Mouse (Mus musculus) c-Kit-positive CD71-positive TER-119-negative erythroid progenitor cells, embryonic 14.5 days (primary cell): ENCODE results near the gene Slc4a4.
"Not testable (repeated sequence)": the region's sequence is repeated elsewhere in the genome, so short reads cannot be mapped to it uniquely, and the experiment has no call there.

Experiments
- DNase-seq: peaks from one replicate; pipeline ENCODE4 v3.0.0-alpha.2; 2013; ENCODE audit warnings: low read depth

Slc4a4 gene

DNA sequence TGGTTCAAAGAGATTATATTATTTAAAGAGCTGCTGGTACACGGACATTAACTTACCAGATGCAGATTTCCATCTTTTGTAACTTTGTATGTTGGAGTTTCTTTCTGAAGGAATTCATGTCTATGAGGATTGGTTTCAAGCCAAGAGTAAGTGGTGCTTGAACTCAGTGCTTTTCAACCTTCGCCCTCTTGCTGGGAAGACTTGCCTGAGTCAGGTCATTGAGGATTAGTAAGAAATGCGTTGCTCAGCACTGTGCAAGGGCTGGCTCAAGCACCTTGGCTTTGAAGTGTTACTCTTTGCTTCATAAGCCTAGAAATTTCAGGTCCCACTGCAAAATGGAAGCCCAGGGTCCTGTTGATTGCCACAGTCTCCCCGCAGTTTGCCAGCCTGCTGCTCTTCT, 196.9 kb downstream of the Slc4a4 start:
- no peak for DNase-seq

DNA sequence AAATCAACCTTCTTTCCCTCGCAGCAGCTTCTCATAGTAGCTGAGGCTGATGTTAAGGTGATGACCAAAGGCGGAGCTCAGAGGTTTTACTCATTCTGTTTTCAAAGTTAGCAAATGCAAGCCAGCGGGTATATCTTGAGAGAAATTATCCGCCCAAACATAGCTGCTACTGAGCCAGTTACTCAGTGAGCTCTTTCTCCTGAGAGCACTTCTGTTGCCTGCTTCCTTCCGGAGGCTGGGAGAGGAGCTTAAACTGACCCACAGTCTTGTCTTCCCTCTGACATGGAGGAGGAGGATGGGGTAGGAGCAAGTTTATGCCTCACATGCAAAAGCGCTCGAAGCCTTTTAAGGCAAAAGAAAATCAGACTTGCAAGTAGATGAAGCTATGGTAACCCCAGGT, 201.3 kb downstream of the Slc4a4 start:
- no peak for DNase-seq

DNA sequence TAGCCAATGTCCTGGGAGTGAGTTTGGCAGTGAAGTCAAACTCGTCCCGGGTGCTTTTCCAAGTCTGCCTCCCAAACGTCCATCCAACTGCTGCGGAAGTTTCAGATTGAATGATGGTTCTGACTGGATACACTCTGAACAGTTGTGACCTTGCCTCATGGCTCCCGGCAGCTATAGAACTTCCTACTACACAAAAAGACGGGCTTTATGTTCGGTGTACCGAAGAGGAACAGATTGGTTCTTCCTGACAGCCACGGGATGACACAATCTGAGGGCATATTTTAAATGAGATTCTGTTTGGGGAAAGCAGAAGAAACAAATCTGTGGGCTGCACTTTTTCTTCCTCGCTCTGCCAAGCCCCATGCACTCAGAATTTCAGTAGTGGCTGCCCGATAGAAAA, 201.8 kb downstream of the Slc4a4 start:
- no peak for DNase-seq

GRCm38 (mm10) chr5:89090131-89090530, 203.5 kb downstream of the Slc4a4 start:
- DNase-seq: no peak

- DNase-seq: no peak
These were observed 209.8 kb downstream of the Slc4a4 start for GRCm38 (mm10) chr5:89096371-89096770.

- DNase-seq: no peak
These were observed 210.7 kb downstream of the Slc4a4 start for GRCm38 (mm10) chr5:89097291-89097690.

DNA sequence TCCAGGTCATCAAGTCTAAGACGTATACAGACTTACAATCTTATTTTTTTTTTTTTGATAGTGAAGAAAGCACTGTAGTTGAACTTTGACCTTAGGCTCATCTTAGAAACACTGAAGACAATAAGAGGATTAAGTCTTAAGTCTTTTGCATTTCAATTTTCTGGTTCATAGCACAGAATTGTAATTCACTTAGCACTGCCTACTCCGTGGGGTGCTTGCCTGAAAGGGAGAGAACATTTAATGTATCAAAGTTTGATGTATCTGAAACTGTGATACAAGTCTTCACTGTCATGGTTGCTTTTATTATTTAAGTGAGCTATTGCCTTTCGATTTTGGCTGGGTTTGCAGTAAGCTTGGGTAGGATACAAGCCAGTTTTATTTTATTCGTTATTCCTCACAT, 211.5 kb downstream of the Slc4a4 start:
- DNase-seq: no peak

DNA sequence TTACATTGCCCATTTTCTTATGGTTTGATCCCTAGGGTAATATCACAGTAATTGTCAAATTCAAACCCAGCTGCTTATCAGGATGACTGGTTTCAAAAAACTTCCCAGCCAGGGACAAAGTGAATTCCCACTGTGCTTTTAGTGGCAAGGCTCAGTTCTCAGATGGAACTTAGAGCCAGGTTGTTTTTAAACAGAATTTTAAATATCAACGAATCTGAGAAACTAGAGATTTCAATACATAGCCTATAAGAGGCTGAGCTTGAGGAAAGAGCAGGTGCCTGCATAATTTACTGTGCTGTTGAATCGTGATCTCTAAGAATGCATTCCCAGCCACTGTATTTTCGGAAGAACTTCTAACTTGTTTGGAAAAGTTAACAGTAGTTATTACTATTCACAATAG, 213.3 kb downstream of the Slc4a4 start:
- no peak for DNase-seq

- no peak for DNase-seq
These were observed 215.9 kb downstream of the Slc4a4 start for GRCm38 (mm10) chr5:89102560-89102959.

DNA sequence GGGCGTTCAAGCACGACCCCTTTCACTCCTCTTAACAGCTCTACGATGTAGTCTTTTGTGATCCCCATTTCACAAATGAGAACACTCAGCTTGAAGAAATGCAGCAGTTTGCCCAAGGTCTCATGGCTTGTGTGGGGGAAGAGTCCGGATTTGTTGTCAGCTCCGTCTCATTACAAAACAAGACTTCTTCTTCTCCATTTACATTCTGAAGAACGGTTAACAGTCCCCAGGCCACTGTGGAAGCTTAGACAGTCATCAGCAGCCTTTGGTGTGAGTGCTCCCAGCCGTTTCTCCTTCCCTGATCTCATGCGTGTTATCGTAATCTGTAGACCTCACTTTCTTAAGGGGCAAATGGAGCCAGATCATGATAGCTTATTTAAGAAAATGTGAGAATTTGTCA, 218.7 kb downstream of the Slc4a4 start:
- no peak for DNase-seq

GRCm38 (mm10) chr5:89106217-89106616, 219.6 kb downstream of the Slc4a4 start:
- no peak for DNase-seq

DNA sequence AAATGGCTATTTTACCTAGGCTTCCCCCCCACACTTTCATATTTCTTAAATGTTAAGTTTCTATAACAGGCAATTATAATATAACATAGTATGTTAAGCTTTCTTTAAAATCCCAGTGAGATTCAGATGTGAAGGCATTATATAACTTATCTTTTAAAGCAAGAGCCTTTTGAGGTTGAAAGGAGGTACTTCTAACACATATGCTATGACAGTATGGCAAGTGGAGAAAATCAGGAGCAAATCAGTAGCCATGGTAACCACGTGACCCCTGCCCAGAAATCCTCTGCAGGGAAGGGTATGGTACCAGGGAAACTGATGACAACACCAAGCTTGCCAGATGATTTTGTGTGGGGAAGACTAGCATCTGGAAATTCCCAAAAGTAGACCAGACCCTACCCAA, 222.2 kb downstream of the Slc4a4 start:
- DNase-seq: no peak

DNA sequence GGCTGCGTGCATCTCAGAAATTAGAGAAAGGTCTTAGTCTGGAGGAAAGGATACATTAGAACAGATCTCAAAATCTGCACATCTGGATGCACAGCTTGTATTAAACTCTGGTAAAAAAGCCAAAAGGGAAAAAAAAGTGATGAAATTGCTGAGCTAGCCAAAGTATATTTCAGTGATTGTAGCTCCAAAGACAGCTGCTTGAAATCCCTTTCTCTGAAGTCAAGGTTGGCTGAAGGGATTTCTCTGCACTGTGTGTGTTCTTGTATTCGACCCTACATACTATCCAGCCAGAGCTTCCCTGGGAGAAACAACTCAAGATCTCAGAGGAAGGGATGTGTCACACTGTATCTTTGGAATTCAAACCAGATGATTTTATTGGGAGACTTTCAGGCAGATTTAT, 223.2 kb downstream of the Slc4a4 start:
- DNase-seq: no peak

DNA sequence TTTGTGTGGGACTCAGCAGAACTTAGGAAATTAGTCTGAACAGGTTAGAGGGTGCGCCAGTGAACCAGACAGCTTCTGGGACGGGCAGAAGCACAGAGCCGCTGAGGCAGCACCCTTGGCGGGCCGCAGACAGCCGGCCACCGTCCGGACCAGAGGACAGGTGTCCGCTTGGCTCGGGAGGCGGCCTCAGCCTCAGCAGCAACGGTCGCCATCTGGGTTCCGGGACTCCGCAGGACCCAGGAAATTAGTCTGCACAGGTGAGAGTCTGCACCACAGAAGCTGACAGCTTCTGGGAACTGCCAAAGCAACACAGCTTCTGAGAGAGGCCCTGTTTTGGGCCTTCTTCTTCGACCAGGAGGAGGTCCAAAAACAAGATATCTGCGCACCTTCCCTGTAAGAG, 225.4 kb downstream of the Slc4a4 start:
- not testable (repeated sequence) for DNase-seq

DNA sequence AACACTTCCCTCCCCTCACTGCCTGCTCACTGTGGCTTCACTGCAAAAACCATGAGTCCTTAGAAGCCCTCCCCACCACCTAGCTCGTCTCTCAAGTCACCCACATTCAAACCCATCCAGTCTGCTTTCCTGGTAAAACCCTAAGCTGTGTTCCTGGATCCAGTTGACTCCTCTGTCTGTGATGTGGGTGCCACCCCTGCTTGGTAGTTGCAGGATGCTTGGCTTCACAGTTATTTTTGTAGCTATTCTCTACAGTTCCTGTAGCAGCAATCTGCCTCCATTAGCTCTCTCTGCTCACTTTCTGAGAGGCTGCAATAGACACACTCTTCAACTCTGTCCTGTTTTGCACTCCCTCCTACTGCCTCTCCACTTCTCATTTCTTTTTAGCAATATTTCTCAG, 234.3 kb downstream of the Slc4a4 start:
- no peak for DNase-seq

DNA sequence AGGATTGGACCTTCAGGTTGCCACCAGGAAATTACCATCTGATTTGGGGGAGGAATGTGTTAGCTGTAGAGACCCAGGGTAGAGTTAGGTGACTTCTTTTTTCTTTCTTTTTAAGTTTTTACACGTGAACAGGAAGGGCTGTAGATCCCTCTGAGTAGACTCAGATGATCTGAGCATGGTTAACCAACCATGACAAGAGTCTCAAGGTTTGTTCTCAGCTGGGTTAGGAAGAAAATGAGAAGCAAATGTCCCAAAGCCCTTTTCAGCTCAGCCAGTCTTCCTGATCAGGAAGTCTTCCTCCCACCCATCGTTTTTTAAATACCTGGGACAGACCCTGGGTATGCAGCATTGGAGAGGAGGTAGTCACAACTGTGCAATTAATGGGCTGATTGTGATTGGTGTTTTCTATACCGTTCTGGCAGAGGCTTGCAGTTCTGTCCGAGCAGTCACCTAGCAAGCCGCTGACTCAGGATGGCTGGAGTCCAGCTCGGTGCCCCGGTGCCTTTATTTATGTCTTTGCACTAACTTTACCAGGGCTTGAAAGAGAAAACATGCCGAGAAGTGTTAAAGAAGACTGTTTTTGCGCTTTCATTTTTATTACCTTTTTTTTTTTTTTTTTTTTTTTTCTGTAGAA, 236.8 kb downstream of the Slc4a4 start:
- no peak for DNase-seq

- DNase-seq: no peak
These were observed 241.6 kb downstream of the Slc4a4 start for GRCm38 (mm10) chr5:89128210-89128609.

GRCm38 (mm10) chr5:89135776-89136175, 249.2 kb downstream of the Slc4a4 start:
- no peak for DNase-seq

DNA sequence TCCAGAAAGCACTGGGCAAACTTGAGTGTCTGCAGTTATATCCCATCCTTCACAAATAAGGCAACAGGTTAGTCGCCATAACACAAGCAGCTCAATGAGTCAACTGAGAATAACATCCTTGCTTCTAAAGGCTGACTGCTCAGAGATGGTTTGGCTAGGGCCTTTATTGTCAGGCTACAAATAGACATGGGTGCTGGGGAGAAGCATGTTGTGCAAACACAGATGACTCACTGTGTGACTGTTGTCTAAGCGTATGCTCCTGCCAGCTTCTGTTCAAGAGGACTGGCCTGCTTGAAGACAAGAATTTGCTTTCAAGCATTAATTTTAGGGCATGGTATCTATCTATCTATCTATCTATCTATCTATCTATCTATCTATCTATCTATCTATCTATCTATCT, 253.5 kb downstream of the Slc4a4 start:
- no peak for DNase-seq

DNA sequence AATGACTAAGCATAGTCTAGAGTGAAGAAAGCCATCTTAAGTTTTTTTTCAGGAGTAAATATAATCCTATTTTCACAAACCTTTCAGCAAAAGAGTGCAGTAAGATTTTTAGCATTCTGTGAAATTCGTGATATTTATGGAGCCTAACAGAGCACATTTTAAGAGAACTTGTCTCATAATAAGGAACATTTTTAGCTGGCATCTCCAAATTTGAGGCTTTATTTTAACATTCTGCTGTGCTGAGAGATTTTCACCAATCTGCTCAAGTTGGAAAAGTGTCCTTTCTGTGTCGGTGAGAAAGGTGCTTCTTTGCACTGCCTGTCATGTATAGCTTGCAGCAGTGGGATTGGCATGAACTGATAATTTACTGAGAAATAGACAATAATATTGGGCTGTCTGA, 255.1 kb downstream of the Slc4a4 start:
- no peak for DNase-seq

DNA sequence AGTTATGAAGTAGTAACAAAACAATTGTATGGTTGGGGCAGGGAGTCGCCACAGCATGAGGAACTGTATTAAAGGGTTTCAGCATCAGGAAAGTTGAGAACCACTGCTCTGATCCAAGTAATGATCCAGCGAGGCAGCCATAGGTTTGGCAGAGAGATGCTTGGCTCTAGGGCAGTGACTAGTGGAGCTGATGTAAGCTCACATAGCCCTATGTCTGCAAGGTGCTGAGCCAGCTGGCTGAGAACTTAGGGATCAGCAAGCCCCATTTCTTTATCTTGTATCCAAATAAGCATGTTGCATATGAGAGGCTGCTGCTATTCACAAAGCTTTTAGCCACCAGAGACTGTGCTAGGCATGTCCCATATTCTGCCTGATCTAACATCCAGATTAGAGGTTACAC, 259.7 kb downstream of the Slc4a4 start:
- DNase-seq: no peak

DNA sequence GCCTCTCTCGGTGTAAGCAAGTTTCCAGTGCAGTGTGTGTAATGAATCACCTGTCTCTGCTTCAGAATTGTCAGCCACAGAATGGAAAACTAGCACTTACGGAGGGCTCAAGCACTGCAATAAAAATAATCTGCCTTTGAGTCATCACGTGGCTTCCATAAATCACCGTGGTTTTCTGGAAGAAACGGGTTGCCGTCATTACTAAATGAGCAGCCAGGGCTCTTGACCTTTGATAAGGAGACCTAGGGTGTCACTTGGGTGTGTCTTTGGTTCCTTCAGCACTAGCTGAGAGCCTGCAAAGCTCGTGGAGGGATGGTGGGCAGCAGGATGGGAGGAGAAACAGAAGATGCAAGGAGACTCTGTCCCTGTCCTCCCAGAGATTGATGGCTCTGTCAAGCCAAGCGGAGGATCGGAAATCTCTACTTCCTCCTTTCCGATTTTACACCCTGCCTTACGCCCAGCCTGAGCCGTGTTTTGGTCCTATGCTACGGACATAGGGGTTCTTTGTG, 260.7 kb downstream of the Slc4a4 start:
- DNase-seq: no peak

DNA sequence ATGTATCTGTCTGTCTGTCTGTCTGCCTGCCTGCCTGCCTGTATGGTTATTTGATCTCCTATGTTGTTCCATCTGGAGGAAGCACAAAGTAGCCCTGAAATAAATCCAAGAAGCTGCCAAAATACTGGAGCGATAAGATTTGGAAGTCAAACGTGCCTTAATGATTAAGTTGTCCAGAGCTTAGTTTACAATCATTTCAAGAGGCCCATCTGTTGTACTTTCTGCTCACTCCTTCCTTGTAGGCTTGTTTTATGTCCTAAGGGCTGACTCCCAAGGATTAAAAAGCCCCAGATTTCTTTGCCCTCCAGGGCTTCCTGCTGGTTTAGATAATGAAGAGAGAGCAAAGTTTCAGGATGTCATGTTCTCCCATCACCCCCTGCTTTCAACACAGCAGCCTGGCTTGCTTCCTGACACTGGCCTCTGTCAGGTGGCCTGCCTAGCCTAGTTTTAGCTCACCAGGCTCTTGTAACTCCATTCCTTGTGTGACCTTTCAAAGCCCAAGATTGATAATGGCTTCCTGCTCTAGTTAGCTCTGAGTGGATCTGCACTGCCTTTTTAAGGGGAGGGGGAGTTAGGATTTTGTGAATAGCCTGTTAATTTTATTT, 262.9 kb downstream of the Slc4a4 start:
- DNase-seq: no peak

DNA sequence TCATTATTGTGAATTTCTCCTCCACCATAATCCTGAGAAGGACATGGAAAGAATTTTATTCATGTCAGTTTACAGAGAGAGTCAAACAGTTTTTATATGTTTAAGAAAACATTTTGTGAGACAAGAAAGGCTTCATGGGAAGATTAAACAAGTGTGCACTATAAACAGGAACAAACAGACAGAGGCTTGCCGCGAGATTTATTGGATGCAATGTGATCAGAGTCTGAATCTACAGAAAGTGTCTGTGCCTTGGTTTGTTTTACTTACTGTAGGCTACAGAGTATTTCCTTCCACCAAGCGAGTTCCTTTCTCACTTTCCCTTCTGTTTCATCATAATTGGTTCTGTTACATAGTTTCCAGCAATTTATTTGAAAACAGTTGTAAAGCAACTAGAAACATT, 264.5 kb downstream of the Slc4a4 start:
- DNase-seq: no peak
